Mouse (Mus musculus): ENCODE measurements around the gene Myl12a. TPM values are rescaled to one million over a fixed set of nuclear protein-coding genes. Genes with fewer than 3 reads are reported as not detected.

Myl12a gene
- polyA plus RNA-seq, 1 experiment from 2014 or later = 375 TPM

DNA sequence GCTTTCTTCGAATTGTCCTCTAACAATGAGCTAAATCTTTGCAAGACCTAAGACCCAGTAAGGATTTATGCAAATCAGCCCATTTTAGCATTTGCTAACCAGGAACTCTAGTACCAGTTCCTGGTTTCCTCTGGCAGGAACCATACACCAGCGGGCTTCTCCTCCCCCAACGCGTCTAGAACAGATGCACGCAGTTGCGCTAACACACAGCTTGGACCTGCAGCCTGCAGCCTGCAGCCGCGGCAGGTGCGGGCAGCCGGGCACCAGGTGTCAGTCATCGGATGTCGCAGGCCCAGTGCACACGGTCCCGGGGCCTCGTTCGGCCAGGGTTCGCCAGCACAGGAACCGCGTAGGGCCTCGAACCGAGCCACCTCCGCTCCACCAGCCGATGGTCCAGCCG is 12.7 kb downstream of the Myl12a start:
- ATAC-seq (ENCODE audit: low FRiP score) (peak; percentile 75), DNase-seq (ENCODE audit: low spot score, missing footprints) (peak; percentile 96)
- Histone ChIP-seq H3K9me3 (ENCODE audit: control insufficient read depth, low read length) (no peaks in the 10 kb centered on the region), H3K4me2 (peak overlapping the region; percentile 78), H3K27me3 (ENCODE audit: control insufficient read depth, insufficient read depth, low read length) (no peaks in the 10 kb centered on the region), H3K27ac (ENCODE audit: low read depth, low read length) (peak overlapping the region; percentile 92), H3K4me3 (ENCODE audit: low read depth, low read length) (peak overlapping the region; percentile 94), H3K36me3 (ENCODE audit: control insufficient read depth, insufficient read depth, low read length) (peaks cover 6% of the 10 kb centered on the region; the same call in 1 of the 2 replicates), H3K4me1 (ENCODE audit: control insufficient read depth, insufficient read depth, low read length) (peaks cover 14% of the 10 kb centered on the region), H3K9ac (ENCODE audit: low read length) (peak overlapping the region; percentile 89)
- 1% methylated on average over 24 of the region's 24 CpGs for WGBS

DNA sequence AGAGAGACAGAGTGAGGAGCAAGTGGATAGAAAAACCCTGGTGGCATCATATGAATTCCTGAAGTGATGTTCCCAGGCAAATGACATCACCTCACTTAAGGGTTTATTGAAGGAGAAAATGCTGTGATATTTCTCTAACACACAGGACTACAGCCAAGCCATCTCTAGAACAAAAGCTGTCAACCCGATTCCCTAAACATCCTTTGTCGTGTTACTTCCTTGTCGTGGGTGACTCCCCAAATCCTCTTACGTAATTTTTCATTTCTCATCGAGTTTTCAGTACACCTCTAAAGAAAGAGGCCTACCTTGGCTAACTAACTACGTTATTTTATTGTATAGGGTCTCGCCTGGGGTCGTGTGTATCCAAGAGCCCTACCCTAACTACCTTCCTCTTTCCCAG is 13.2 kb downstream of the Myl12a start:
- Histone ChIP-seq H3K36me3 (ENCODE audit: control insufficient read depth, insufficient read depth, low read length) (peaks cover 6% of the 10 kb centered on the region; the same call in 1 of the 2 replicates), H3K27me3 (ENCODE audit: control insufficient read depth, insufficient read depth, low read length) (no peaks in the 10 kb centered on the region), H3K4me2 (peak overlapping the region; percentile 78), H3K4me3 (ENCODE audit: low read depth, low read length) (peak overlapping the region; percentile 94), H3K9me3 (ENCODE audit: control insufficient read depth, low read length) (no peaks in the 10 kb centered on the region), H3K4me1 (ENCODE audit: control insufficient read depth, insufficient read depth, low read length) (peaks cover 14% of the 10 kb centered on the region), H3K27ac (ENCODE audit: low read depth, low read length) (no peak overlapping the region), H3K9ac (ENCODE audit: low read length) (peak overlapping the region; percentile 89)
- DNase-seq (ENCODE audit: low spot score, missing footprints) (no peak), ATAC-seq (ENCODE audit: low FRiP score) (no peak)
- 59% methylated on average over 8 of the region's 8 CpGs for WGBS

DNA sequence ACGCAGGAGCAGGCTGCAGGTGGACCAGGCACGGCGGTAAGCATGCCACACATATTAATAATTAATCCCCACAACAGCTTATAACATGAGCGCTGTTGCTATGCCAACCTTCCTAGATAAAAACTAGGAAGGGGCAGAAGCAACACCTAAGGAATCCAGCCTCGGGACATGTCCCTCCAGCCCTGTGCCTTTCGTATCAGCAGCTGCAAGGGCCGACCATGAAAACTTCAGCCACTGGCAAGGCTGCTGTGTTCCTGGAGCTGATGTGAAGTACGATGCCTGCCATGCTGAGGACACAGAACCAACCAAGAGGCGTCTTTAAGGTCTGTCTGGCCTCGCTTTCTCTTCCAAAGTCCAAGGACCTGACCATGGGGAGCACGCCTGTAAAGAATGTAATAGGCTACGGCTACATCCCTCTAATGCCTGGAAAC is 14.3 kb downstream of the Myl12a start:
- Histone ChIP-seq H3K27ac (ENCODE audit: low read depth, low read length) (no peak overlapping the region), H3K4me3 (ENCODE audit: low read depth, low read length) (no peak overlapping the region), H3K4me1 (ENCODE audit: control insufficient read depth, insufficient read depth, low read length) (peaks cover 14% of the 10 kb centered on the region), H3K4me2 (no peak overlapping the region), H3K9me3 (ENCODE audit: control insufficient read depth, low read length) (no peaks in the 10 kb centered on the region), H3K36me3 (ENCODE audit: control insufficient read depth, insufficient read depth, low read length) (peaks cover 6% of the 10 kb centered on the region; the same call in 1 of the 2 replicates), H3K9ac (ENCODE audit: low read length) (no peak overlapping the region), H3K27me3 (ENCODE audit: control insufficient read depth, insufficient read depth, low read length) (no peaks in the 10 kb centered on the region)
- 93% methylated on average over 12 of the region's 12 CpGs for WGBS
- no peak for ATAC-seq (ENCODE audit: low FRiP score)
- DNase-seq (ENCODE audit: low spot score, missing footprints) = no peak

DNA sequence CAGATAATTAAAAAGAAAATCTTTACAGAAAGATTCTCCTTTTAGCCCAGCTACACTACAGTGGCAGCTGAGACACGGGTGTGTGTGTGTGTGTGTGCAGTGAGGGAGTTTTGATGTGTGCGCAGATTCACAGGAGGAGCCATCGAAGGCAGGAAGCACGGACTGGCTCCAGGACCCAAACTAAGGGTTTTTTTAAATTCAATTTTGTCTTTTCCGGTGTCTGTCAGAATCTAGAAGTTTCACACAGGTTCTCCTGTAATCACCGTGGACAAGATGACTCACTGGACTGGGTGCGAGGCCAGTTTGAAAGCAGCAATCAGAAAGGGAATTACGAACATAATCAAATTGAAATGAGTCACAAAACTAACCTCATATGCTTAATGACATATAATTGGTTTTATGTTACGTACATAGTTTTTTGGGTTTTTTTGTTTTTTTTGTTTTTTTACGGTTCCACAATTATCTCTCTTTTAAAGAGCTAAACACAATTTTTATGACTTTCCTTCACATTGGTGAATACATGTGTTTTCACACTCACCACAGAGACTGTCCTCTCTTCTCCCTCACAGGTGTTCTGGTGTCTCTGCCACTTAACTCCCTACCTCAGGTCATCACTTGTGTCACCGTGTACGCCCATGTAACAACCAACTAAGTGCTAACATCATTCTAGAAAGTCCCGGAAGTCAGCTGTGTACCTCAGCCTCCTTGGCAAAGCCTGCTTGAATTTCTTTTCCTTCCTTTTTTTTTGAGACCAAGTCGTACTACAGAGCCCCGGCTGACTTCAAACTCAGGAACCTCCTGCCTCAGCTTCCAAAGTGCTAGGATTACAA is 15.6 kb downstream of the Myl12a start:
- ATAC-seq (ENCODE audit: low FRiP score) (no peak), DNase-seq (ENCODE audit: low spot score, missing footprints) (no peak)
- Histone ChIP-seq H3K4me1 (ENCODE audit: control insufficient read depth, insufficient read depth, low read length) (peaks cover 14% of the 10 kb centered on the region), H3K4me3 (ENCODE audit: low read depth, low read length) (no peak overlapping the region), H3K27me3 (ENCODE audit: control insufficient read depth, insufficient read depth, low read length) (no peaks in the 10 kb centered on the region), H3K4me2 (no peak overlapping the region), H3K9me3 (ENCODE audit: control insufficient read depth, low read length) (no peaks in the 10 kb centered on the region), H3K9ac (ENCODE audit: low read length) (no peak overlapping the region), H3K36me3 (ENCODE audit: control insufficient read depth, insufficient read depth, low read length) (peaks cover 4% of the 10 kb centered on the region; the same call in 1 of the 2 replicates), H3K27ac (ENCODE audit: low read depth, low read length) (no peak overlapping the region)
- WGBS = 90% methylated on average over 15 of the region's 15 CpGs

DNA sequence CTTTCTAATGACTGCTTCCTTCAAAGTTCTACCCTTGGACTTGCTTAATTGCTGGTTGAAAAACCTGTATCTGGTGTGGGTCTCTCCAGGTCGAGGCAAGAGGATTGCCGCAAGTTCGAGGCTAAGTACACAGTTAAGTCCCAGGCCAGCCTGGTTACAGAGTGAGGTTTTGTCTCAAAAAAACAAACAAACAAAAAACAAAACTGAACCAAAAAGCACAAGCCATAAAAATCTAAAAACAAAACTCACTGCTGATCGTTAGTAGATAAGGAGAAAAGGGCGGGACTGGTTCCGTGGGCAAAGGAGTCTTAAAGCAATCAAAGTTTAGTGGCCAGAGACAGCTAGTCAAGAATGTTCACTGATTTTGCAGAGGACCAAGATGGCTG is 16.3 kb downstream of the Myl12a start:
- H3K4me2 ChIP-seq = no peak overlapping the region
- WGBS = 90% methylated on average over 6 of the region's 6 CpGs
- no peaks in the 10 kb centered on the region for H3K9me3 ChIP-seq (ENCODE audit: control insufficient read depth, low read length)

DNA sequence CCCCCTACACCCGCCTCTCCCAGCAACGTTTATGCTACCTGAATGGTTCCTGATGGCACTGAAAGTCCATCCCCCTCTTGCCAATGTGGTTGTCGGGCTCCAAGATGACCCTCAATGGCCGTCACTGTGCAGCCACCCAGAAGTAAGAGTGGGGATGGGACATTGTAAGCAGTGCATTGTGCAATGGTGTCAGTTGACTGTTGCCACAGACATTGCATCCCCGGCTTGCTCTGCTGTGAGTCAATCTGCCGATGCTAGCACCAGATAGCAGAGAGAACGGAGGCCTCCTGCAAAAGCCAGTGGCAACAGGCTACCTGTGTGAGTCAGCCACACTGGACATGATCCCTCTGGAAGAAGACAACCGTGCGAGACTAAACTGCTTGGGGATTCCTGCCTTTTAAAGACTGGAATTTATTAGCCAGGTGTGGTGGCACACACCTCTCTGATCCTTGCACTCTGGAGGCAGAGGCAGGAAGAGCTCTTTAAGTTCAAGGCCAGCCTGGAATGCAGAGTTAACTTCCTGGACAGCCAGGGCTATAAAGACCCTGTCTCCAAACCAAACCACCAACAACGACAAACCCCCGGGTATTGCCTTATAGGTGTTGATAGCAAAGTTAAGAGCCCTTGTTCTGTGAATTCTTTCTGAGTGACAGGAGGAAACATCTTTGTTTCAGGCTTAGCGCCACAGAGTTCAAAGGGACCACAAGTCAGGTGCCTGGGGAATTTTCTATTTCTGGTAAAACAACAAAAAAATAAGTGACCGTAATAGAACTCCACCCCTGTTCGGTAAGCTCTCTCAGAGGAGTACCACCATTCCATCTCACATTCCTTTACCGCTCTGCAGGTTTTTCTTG is 16.9 kb downstream of the Myl12a start:
- Histone ChIP-seq H3K27ac (ENCODE audit: low read depth, low read length) (no peak overlapping the region), H3K27me3 (ENCODE audit: control insufficient read depth, insufficient read depth, low read length) (no peaks in the 10 kb centered on the region), H3K4me1 (ENCODE audit: control insufficient read depth, insufficient read depth, low read length) (peaks cover 9% of the 10 kb centered on the region), H3K9ac (ENCODE audit: low read length) (no peak overlapping the region), H3K4me3 (ENCODE audit: low read depth, low read length) (no peak overlapping the region), H3K9me3 (ENCODE audit: control insufficient read depth, low read length) (no peaks in the 10 kb centered on the region), H3K4me2 (no peak overlapping the region), H3K36me3 (ENCODE audit: control insufficient read depth, insufficient read depth, low read length) (peaks cover 5% of the 10 kb centered on the region; the same call in 1 of the 2 replicates)
- no peak for DNase-seq (ENCODE audit: low spot score, missing footprints)
- ATAC-seq (ENCODE audit: low FRiP score) = no peak
- WGBS = 92% methylated on average over 15 of the region's 15 CpGs

More for the DNA sequence above, 16.3 kb downstream of the Myl12a start:
- Histone ChIP-seq H3K4me3 (ENCODE audit: low read depth, low read length) (no peak overlapping the region), H3K36me3 (ENCODE audit: control insufficient read depth, insufficient read depth, low read length) (peaks cover 5% of the 10 kb centered on the region; the same call in 1 of the 2 replicates), H3K27me3 (ENCODE audit: control insufficient read depth, insufficient read depth, low read length) (no peaks in the 10 kb centered on the region), H3K9ac (ENCODE audit: low read length) (no peak overlapping the region), H3K27ac (ENCODE audit: low read depth, low read length) (no peak overlapping the region), H3K4me1 (ENCODE audit: control insufficient read depth, insufficient read depth, low read length) (peaks cover 13% of the 10 kb centered on the region)
- DNase-seq (ENCODE audit: low spot score, missing footprints) (no peak), ATAC-seq (ENCODE audit: low FRiP score) (no peak)

DNA sequence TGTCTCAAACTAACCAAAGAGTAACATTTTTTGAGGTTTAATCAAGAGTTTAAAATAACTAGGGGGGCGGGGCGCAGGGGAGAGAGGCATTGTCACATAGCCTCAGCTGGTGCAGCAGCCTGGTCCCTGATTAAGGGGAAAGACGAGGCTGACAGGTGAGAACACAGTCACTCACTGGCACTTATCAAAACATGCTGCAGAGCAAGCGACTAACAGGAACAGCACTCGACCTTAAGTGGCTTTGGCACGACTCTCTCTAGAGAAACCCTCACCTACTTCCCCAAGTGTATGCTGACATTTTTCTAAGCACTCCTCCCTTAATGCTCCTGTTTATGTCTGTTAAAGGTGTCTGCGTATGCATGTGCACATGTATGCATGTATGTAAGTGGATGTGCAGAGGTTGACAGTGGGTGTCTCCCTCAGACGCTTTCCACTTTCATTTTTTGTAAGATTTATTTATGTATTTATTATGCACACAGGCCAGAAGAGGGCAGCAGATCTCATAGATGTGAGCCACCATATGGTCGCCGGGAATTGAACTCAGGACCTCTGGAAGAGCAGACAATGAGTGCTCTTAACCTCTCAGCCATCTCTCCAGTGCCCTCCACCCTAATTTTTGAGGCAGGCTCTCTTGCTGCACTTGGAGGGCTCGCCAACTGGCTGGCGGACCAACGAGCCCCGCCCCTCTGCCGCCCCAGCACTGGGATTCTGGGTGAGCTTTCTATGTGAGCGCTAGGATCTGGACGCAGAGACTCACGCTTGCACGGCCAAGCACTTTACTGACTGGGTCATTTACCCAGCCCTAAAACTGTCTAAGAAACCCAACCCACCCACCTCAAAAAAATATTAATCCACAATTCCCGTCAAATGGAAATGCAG is 23.1 kb downstream of the Myl12a start:
- WGBS = 93% methylated on average over 20 of the region's 20 CpGs
- Histone ChIP-seq H3K9ac (ENCODE audit: low read length) (no peak overlapping the region), H3K36me3 (ENCODE audit: control insufficient read depth, insufficient read depth, low read length) (peaks cover 7% of the 10 kb centered on the region; the same call in 1 of the 2 replicates)

DNA sequence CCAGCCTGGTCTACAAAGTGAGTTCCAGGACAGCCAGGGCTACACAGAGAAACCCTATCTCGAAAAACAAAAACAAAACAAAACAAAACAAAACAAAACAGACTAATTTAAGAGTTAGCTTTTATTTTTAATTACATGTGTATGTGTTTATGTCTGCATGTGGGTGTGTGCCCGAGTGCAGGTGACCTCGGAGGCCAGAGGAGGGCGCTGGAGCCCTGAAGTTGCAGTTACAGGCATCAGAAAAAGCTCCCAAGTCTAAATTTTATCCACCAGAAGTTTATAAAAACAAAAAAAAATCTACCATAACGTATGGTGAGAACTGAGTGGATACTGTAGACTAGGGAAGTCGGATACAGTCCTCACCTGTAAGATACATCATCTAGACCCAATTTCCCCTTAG is 24.9 kb downstream of the Myl12a start:
- Histone ChIP-seq H3K36me3 (ENCODE audit: control insufficient read depth, insufficient read depth, low read length) (peaks cover 10% of the 10 kb centered on the region; the same call in 1 of the 2 replicates), H3K9ac (ENCODE audit: low read length) (no peak overlapping the region), H3K27me3 (ENCODE audit: control insufficient read depth, insufficient read depth, low read length) (no peaks in the 10 kb centered on the region), H3K9me3 (ENCODE audit: control insufficient read depth, low read length) (no peaks in the 10 kb centered on the region), H3K4me3 (ENCODE audit: low read depth, low read length) (no peak overlapping the region), H3K4me2 (no peak overlapping the region), H3K4me1 (ENCODE audit: control insufficient read depth, insufficient read depth, low read length) (no peaks in the 10 kb centered on the region), H3K27ac (ENCODE audit: low read depth, low read length) (no peak overlapping the region)
- DNase-seq (ENCODE audit: low spot score, missing footprints) (no peak), ATAC-seq (ENCODE audit: low FRiP score) (no peak)
- WGBS = 86% methylated on average over 6 of the region's 6 CpGs

More for the DNA sequence above, 23.1 kb downstream of the Myl12a start:
- H3K27ac ChIP-seq (ENCODE audit: low read depth, low read length) = no peak overlapping the region
- no peaks in the 10 kb centered on the region for H3K27me3 ChIP-seq (ENCODE audit: control insufficient read depth, insufficient read depth, low read length)
- no peak overlapping the region for H3K4me2 ChIP-seq
- ATAC-seq (ENCODE audit: low FRiP score) (no peak), DNase-seq (ENCODE audit: low spot score, missing footprints) (no peak)
- no peaks in the 10 kb centered on the region for H3K4me1 ChIP-seq (ENCODE audit: control insufficient read depth, insufficient read depth, low read length)
- H3K9me3 ChIP-seq (ENCODE audit: control insufficient read depth, low read length) = no peaks in the 10 kb centered on the region
- H3K4me3 ChIP-seq (ENCODE audit: low read depth, low read length) = no peak overlapping the region
